Mouse (Mus musculus) G1E (cell line): ENCODE measurements at regions not wholly inside any gene's neighbourhood (a gene's known extent, or its start where the extent isn't known, plus 50 kb on each side); places are given as distances from the start of the nearest gene placed in this dataset.

Experiments used
- CTCF ChIP-seq: IDR thresholded peaks from 2 replicates; pipeline ENCODE4 v1.5.1; 2012; ENCODE audit warnings: low read depth, low read length, inconsistent platforms, mixed read lengths
- GATA1 ChIP-seq: IDR thresholded peaks from 2 replicates; pipeline ENCODE4 v1.6.1; 2012; ENCODE audit warnings: borderline replicate concordance, low read length, inconsistent platforms, mixed read lengths
- POLR2AphosphoS5 ChIP-seq: IDR thresholded peaks from 2 replicates; pipeline ENCODE4 v1.6.1; 2012; ENCODE audit warnings: low read depth, low read length, inconsistent platforms; ENCODE audit not compliant: insufficient replicate concordance
- TAL1 ChIP-seq: conservative IDR thresholded peaks from 2 replicates; pipeline ENCODE4 v1.6.1; 2012; ENCODE audit warnings: low read depth, low read length, inconsistent platforms, mixed read lengths

GRCm38 (mm10) chr2:166433655-166434333, 278.3 kb upstream of the Sulf2 start:
- TF ChIP-seq CTCF (no peak), TAL1 (no peak), GATA1 (no peak), POLR2AphosphoS5 (no peak)
